Mouse (Mus musculus) left cerebral cortex, postnatal 10 days (tissue): ENCODE results near the gene Adra1b. TPM values are rescaled to one million over a fixed set of nuclear protein-coding genes. Genes with fewer than 3 reads are reported as not detected.

ENCODE experiments used
- DNase-seq, 2 experiments: peaks; one replicate each; pipeline ENCODE4 v3.0.0; 2021 to 2022; ENCODE audit warnings: low spot score in 2 of 2, mixed read lengths in 1 of 2; ENCODE audit errors: extremely low spot score in 1 of 2
- intact Hi-C: fragments of 180-260 bp; cut with DNase I; formaldehyde crosslinking; loops from one replicate; pipeline ENCODE4 v1.15.1; 2025
- total RNA-seq, 2 experiments: library from RNA; stranded (reverse); gene quantifications; 2 replicates each; pipeline ENCODE4 v1.2.3; 2021

Adra1b gene
- 10 to 100 TPM; 14.0 to 17.1 TPM for total RNA-seq

GRCm38 (mm10) chr11:43901051-43901654 is at the start of gene Adra1b:
Gene Adra1b (minus strand): TSS chr11:43901210.
- intact Hi-C loops = no loop called here
- DNase-seq = no peak

GRCm38 (mm10) chr11:43950274-43950673 is 49.3 kb upstream of the Adra1b start:
- intact Hi-C loops = no loop called here
- no peak for DNase-seq

GRCm38 (mm10) chr11:43943781-43944180 is 42.8 kb upstream of the Adra1b start:
- intact Hi-C loops = no loop called here
- DNase-seq = no peak

GRCm38 (mm10) chr11:43943167-43943566 is 42.2 kb upstream of the Adra1b start:
- no peak for DNase-seq
- intact Hi-C loops = no loop called here

- intact Hi-C loops = no loop called here
Measured at GRCm38 (mm10) chr11:43940501-43941202, 39.6 kb upstream of the Adra1b start.

GRCm38 (mm10) chr11:43936023-43936422 is 35.0 kb upstream of the Adra1b start:
- intact Hi-C loops = no loop called here
- DNase-seq = no peak

More at GRCm38 (mm10) chr11:43940501-43941202, 39.6 kb upstream of the Adra1b start:
- DNase-seq = no peak

- DNase-seq = no peak
- intact Hi-C loops = no loop called here
Measured at GRCm38 (mm10) chr11:43933480-43933879, 32.5 kb upstream of the Adra1b start.

- intact Hi-C loops = no loop called here
- no peak for DNase-seq
Measured at GRCm38 (mm10) chr11:43933000-43933399, 32.0 kb upstream of the Adra1b start.

GRCm38 (mm10) chr11:43930191-43930590 is 29.2 kb upstream of the Adra1b start:
- no peak for DNase-seq
- intact Hi-C loops = no loop called here

- DNase-seq = no peak
- intact Hi-C loops = no loop called here
Measured at GRCm38 (mm10) chr11:43929706-43930105, 28.7 kb upstream of the Adra1b start.

GRCm38 (mm10) chr11:43929178-43929577 is 28.2 kb upstream of the Adra1b start:
- intact Hi-C loops = no loop called here
- DNase-seq = peak in 1 of 2 experiments; percentile 41

- intact Hi-C loops = no loop called here
Measured at GRCm38 (mm10) chr11:43927133-43927815, 26.3 kb upstream of the Adra1b start.

GRCm38 (mm10) chr11:43926163-43926562 is 25.2 kb upstream of the Adra1b start:
- intact Hi-C loops = no loop called here
- DNase-seq = no peak

More at GRCm38 (mm10) chr11:43927133-43927815, 26.3 kb upstream of the Adra1b start:
- DNase-seq = no peak

GRCm38 (mm10) chr11:43925584-43925983 is 24.6 kb upstream of the Adra1b start:
- intact Hi-C loops = no loop called here
- DNase-seq = no peak

- intact Hi-C loops = no loop called here
Measured at GRCm38 (mm10) chr11:43921701-43922100, 20.7 kb upstream of the Adra1b start.

GRCm38 (mm10) chr11:43919492-43920055 is 18.6 kb upstream of the Adra1b start:
- no peak for DNase-seq
- intact Hi-C loops = no loop called here

More at GRCm38 (mm10) chr11:43921701-43922100, 20.7 kb upstream of the Adra1b start:
- peak in 1 of 2 experiments; percentile 50 for DNase-seq

GRCm38 (mm10) chr11:43914552-43915447 is 13.8 kb upstream of the Adra1b start:
- DNase-seq = no peak
- intact Hi-C loops = no loop called here

GRCm38 (mm10) chr11:43912136-43912888 is 11.3 kb upstream of the Adra1b start:
- intact Hi-C loops = no loop called here
- no peak for DNase-seq
